Mouse (Mus musculus): ENCODE results near the gene Krt2. TPM values are rescaled to one million over a fixed set of nuclear protein-coding genes. Genes with fewer than 3 reads are reported as not detected.
A peak's percentile ranks its signal among the peaks of the same experiment; 100 is the strongest.

The Krt2 gene
- not detected for total RNA-seq (2021)
- long read RNA-seq, experiment 1, result 0 reads
- long read RNA-seq, experiment 2, result 0 reads

- no peak for DNase-seq
These were observed at the start of gene Krt2 for GRCm38 (mm10) chr15:101817875-101818274. Gene Krt2 (minus strand): TSS chr15:101818169.

GRCm38 (mm10) chr15:101866754-101867153, 48.8 kb upstream of the Krt2 start:
- no peak for DNase-seq

- DNase-seq, result no peak
These were observed 42.6 kb upstream of the Krt2 start for GRCm38 (mm10) chr15:101860421-101861130.

- peak; percentile 28 to 39 for DNase-seq
These were observed 41.8 kb upstream of the Krt2 start for GRCm38 (mm10) chr15:101859735-101860170.

GRCm38 (mm10) chr15:101858673-101859425, 40.9 kb upstream of the Krt2 start:
- DNase-seq, result peak; percentile 22

GRCm38 (mm10) chr15:101856696-101857095, 38.7 kb upstream of the Krt2 start:
- no peak for DNase-seq

GRCm38 (mm10) chr15:101855732-101856131, 37.8 kb upstream of the Krt2 start:
- no peak for DNase-seq

GRCm38 (mm10) chr15:101854294-101854693, 36.3 kb upstream of the Krt2 start:
- DNase-seq, result no peak

GRCm38 (mm10) chr15:101852571-101852970, 34.6 kb upstream of the Krt2 start:
- DNase-seq, result no peak

- DNase-seq, result no peak
These were observed 32.7 kb upstream of the Krt2 start, which contains the start of gene Krt1 for GRCm38 (mm10) chr15:101850694-101851093. Gene Krt1 (minus strand): TSS chr15:101850794.

- DNase-seq, result peak; percentile 6 to 12
These were observed 28.0 kb upstream of the Krt2 start for GRCm38 (mm10) chr15:101845971-101846403.

GRCm38 (mm10) chr15:101843192-101843591, 25.2 kb upstream of the Krt2 start:
- no peak for DNase-seq

- no peak for DNase-seq
These were observed 16.9 kb upstream of the Krt2 start for GRCm38 (mm10) chr15:101834784-101835328.

GRCm38 (mm10) chr15:101833131-101833530, 15.2 kb upstream of the Krt2 start:
- no peak for DNase-seq

- DNase-seq, result no peak
These were observed 11.5 kb upstream of the Krt2 start for GRCm38 (mm10) chr15:101829441-101829840.

GRCm38 (mm10) chr15:101821786-101822185, 3.8 kb upstream of the Krt2 start:
- DNase-seq, result no peak

GRCm38 (mm10) chr15:101803052-101803822, 14.7 kb downstream of the Krt2 start:
- DNase-seq, result no peak

- DNase-seq, result no peak
These were observed 15.6 kb downstream of the Krt2 start, which contains the start of gene Krt73 for GRCm38 (mm10) chr15:101802296-101802835. Gene Krt73 (minus strand): TSS chr15:101802346.

GRCm38 (mm10) chr15:101790867-101791266, 27.1 kb downstream of the Krt2 start:
- DNase-seq, result no peak

- no peak for DNase-seq
These were observed 31.6 kb downstream of the Krt2 start, which contains the start of gene Krt72 for GRCm38 (mm10) chr15:101786360-101786759. Gene Krt72 (minus strand): TSS chr15:101786460.

- peak; percentile 13 to 29 for DNase-seq
These were observed 44.5 kb downstream of the Krt2 start for GRCm38 (mm10) chr15:101773420-101773819.

- peak; percentile 77 to 95 for DNase-seq
These were observed 45.3 kb downstream of the Krt2 start for GRCm38 (mm10) chr15:101772711-101773081.
